Mouse (Mus musculus) limb, embryonic 14.5 days (tissue): ENCODE results near the gene Syce3. TPM values are rescaled to one million over a fixed set of nuclear protein-coding genes. Genes with fewer than 3 reads are reported as not detected.

Experiments used
- ATAC-seq: fragments of 200-750 bp; cut with Nextera tagmentation; 2 replicates; pipeline ENCODE4 v1.8.0; 2017; ENCODE audit warnings: low read depth, moderate number of reproducible peaks, moderate TSS enrichment; ENCODE audit not compliant: low FRiP score
- DNase-seq: peaks from one replicate; pipeline ENCODE4 v3.0.0-alpha.2; 2015; ENCODE audit warnings: low spot score
- H3K27ac ChIP-seq: fragments of 300-500 bp; sonication (generic); replicated peaks from 2 replicates; pipeline ENCODE4 v1.5.1; 2014; ENCODE audit warnings: low read depth, mild to moderate bottlenecking, low read length, moderate library complexity, mixed read lengths
- H3K27me3 ChIP-seq: fragments of 300-500 bp; sonication (generic); 2 replicates; pipeline ENCODE4 v1.6.1; 2014; ENCODE audit warnings: low read length, mixed read lengths; ENCODE audit not compliant: control insufficient read depth, insufficient read depth
- H3K36me3 ChIP-seq: fragments of 300-500 bp; sonication (generic); 2 replicates; pipeline ENCODE4 v1.6.1; 2014; ENCODE audit warnings: mild to moderate bottlenecking, low read length, moderate library complexity, mixed read lengths; ENCODE audit not compliant: control insufficient read depth, insufficient read depth
- H3K4me1 ChIP-seq: fragments of 300-500 bp; sonication (generic); 2 replicates; pipeline ENCODE4 v1.6.1; 2014; ENCODE audit warnings: antibody characterized with exemption, low read length, mixed read lengths; ENCODE audit not compliant: control insufficient read depth, insufficient read depth
- H3K4me2 ChIP-seq: fragments of 300-500 bp; sonication (generic); replicated peaks from 2 replicates; pipeline ENCODE4 v1.6.1; 2014; ENCODE audit warnings: low read depth, mild to moderate bottlenecking, low read length, moderate library complexity; ENCODE audit not compliant: severe bottlenecking
- H3K4me3 ChIP-seq: fragments of 300-500 bp; sonication (generic); replicated peaks from 2 replicates; pipeline ENCODE4 v1.5.1; 2014; ENCODE audit warnings: low read length
- H3K9ac ChIP-seq: fragments of 300-500 bp; sonication (generic); 2 replicates; pipeline ENCODE4 v1.6.1; 2014; ENCODE audit warnings: mild to moderate bottlenecking, low read depth, low read length, moderate library complexity; ENCODE audit not compliant: severe bottlenecking
- H3K9me3 ChIP-seq: fragments of 300-500 bp; sonication (generic); 2 replicates; pipeline ENCODE4 v1.6.1; 2016; ENCODE audit warnings: low read length; ENCODE audit not compliant: control insufficient read depth
- POLR2A ChIP-seq: fragments of 200-500 bp; IDR thresholded peaks from 2 replicates; pipeline ENCODE4 v1.8.0; 2012; ENCODE audit warnings: inconsistent platforms, mild to moderate bottlenecking, moderate library complexity, borderline replicate concordance; ENCODE audit not compliant: insufficient read depth, insufficient read length; ENCODE audit errors: extremely low read depth
- WGBS: fragments of 180-500 bp; shearing (Covaris S2); extraction: QIAGEN DNeasy Blood & Tissue Kit; methylation state at CpG from one replicate; pipeline ENCODE4 v1.1.7; 2014; 5-methylcytosine and 5-hydroxymethylcytosine counted together
- polyA plus RNA-seq, 2 experiments: library from polyadenylated mRNA; depleted of rRNA in 1 of 2; stranded (reverse) in 1 of 2; unstranded in 1 of 2; fragments of >200 nt; fragmentation: Nextera tagmentation in 1 of 2; extraction: Ambion mirVana in 1 of 2; gene quantifications; 2 replicates each; pipeline versions ENCODE4 v1.2.1 to v1.2.3; 2012 to 2014

Gene Syce3
- polyA plus RNA-seq, 2 experiments = not detected

- Histone ChIP-seq H3K4me3 (no peak overlapping the region), H3K27me3 (peaks cover 51% of the 10 kb centered on the region), H3K9ac (no peak overlapping the region), H3K9me3 (no peaks in the 10 kb centered on the region), H3K36me3 (peaks cover 17% of the 10 kb centered on the region), H3K4me1 (peaks cover 23% of the 10 kb centered on the region), H3K4me2 (no peak overlapping the region), H3K27ac (no peak overlapping the region)
- no peak for DNase-seq
- no peak for ATAC-seq
- 86% methylated on average over 7 of the region's 7 CpGs for WGBS
- TF ChIP-seq POLR2A = no peak
These were observed 34.3 kb downstream of the Syce3 start for GRCm38 (mm10) chr15:89376040-89376439.

GRCm38 (mm10) chr15:89374801-89375534 is 35.3 kb downstream of the Syce3 start:
- TF ChIP-seq POLR2A = no peak
- H3K4me1 ChIP-seq = peaks cover 23% of the 10 kb centered on the region
- DNase-seq = no peak
- peaks cover 28% of the 10 kb centered on the region for H3K36me3 ChIP-seq
- H3K9me3 ChIP-seq = no peaks in the 10 kb centered on the region
- no peak overlapping the region for H3K27ac ChIP-seq
- peaks cover 42% of the 10 kb centered on the region for H3K27me3 ChIP-seq
- H3K9ac ChIP-seq = no peak overlapping the region
- H3K4me3 ChIP-seq = no peak overlapping the region
- H3K4me2 ChIP-seq = no peak overlapping the region
- WGBS = 92% methylated on average over 17 of the region's 17 CpGs
- ATAC-seq = no peak

- no peak for ATAC-seq
- Histone ChIP-seq H3K36me3 (peaks cover 34% of the 10 kb centered on the region), H3K9me3 (no peaks in the 10 kb centered on the region), H3K4me3 (peak overlapping the region; percentile 71), H3K4me2 (peak overlapping the region; percentile 91), H3K27ac (no peak overlapping the region; the same call in 1 of the 2 replicates), H3K9ac (peak overlapping the region; percentile 74), H3K27me3 (peaks cover 36% of the 10 kb centered on the region), H3K4me1 (peaks cover 22% of the 10 kb centered on the region)
- no peak for DNase-seq
- TF ChIP-seq POLR2A = no peak
- 52% methylated on average over 9 of the region's 9 CpGs for WGBS
These were observed 36.0 kb downstream of the Syce3 start for GRCm38 (mm10) chr15:89374340-89374739.

GRCm38 (mm10) chr15:89373762-89374248 is 36.5 kb downstream of the Syce3 start, which contains the start of gene Sco2:
Sco2 (minus strand) TSS chr15:89373846.
- peak within 1 kb of the TSS; percentile 71 for H3K4me3 ChIP-seq
- H3K9ac ChIP-seq = peak within 1 kb of the TSS; percentile 74
- TF ChIP-seq POLR2A = 0 out of 2 replicates have a peak, but pooled peaks have one; percentile 21
- peak within 1 kb of the TSS; percentile 91 for H3K4me2 ChIP-seq
- peaks cover 31% of the 10 kb centered on the region for H3K27me3 ChIP-seq
- peak; percentile 82 for ATAC-seq
- H3K36me3 ChIP-seq = peaks cover 39% of the 10 kb centered on the region
- DNase-seq = peak; percentile 79
- H3K9me3 ChIP-seq = no peaks in the 10 kb centered on the region
- under 1% methylated on average over 38 of the region's 42 CpGs for whole genome bisulfite sequencing
- peaks cover 16% of the 10 kb centered on the region for H3K4me1 ChIP-seq
- H3K27ac ChIP-seq = peak within 1 kb of the TSS; percentile 86

GRCm38 (mm10) chr15:89373027-89373761 is 37.1 kb downstream of the Syce3 start:
- ATAC-seq (peak; percentile 69), DNase-seq (peak; percentile 72)
- H3K27ac ChIP-seq = peak overlapping the region; percentile 86
- H3K9ac ChIP-seq = peak overlapping the region; percentile 74
- peaks cover 12% of the 10 kb centered on the region for H3K4me1 ChIP-seq
- H3K36me3 ChIP-seq = peaks cover 45% of the 10 kb centered on the region
- H3K4me2 ChIP-seq = peak overlapping the region; percentile 91
- peak overlapping the region; percentile 71 for H3K4me3 ChIP-seq
- no peak for TF ChIP-seq POLR2A
- no peaks in the 10 kb centered on the region for H3K9me3 ChIP-seq
- 2% methylated on average over 35 of the region's 35 CpGs for WGBS
- H3K27me3 ChIP-seq = peaks cover 24% of the 10 kb centered on the region
